Mouse (Mus musculus) gonadal fat pad, adult 2 months (tissue): ENCODE measurements around the gene Abhd4. TPM values are rescaled to one million over a fixed set of nuclear protein-coding genes. Genes with fewer than 3 reads are reported as not detected.
"Not testable (repeated sequence)": the region's sequence is repeated elsewhere in the genome, so short reads cannot be mapped to it uniquely, and the experiment has no call there.

Source experiments
- DNase-seq: peaks from one replicate; pipeline ENCODE4 v3.0.0-alpha.2; 2012; ENCODE audit warnings: low read depth
- polyA plus RNA-seq: library from polyadenylated mRNA; depleted of rRNA; stranded (reverse); fragments of >200 nt; gene quantifications from 2 replicates; pipeline ENCODE4 v1.2.3, GENCODE M21; 2012

Gene Abhd4
- polyA plus RNA-seq, 1 experiment, result 76.1 TPM

GRCm38 (mm10) chr14:54223315-54224063 is 30.5 kb upstream of the Abhd4 start:
- DNase-seq, result no peak

- no peak for DNase-seq
These were observed 29.9 kb upstream of the Abhd4 start for GRCm38 (mm10) chr14:54224064-54224417.

GRCm38 (mm10) chr14:54224484-54225467 is 29.2 kb upstream of the Abhd4 start:
- DNase-seq, result no peak

- no peak for DNase-seq
These were observed 28.3 kb upstream of the Abhd4 start for GRCm38 (mm10) chr14:54225725-54226124.

- peak; percentile 19 for DNase-seq
These were observed 26.8 kb upstream of the Abhd4 start for GRCm38 (mm10) chr14:54226911-54227811.

GRCm38 (mm10) chr14:54227911-54228451 is 26.0 kb upstream of the Abhd4 start:
- no peak for DNase-seq

GRCm38 (mm10) chr14:54228501-54228900 is 25.5 kb upstream of the Abhd4 start:
- no peak for DNase-seq

- DNase-seq, result no peak
These were observed 24.9 kb upstream of the Abhd4 start for GRCm38 (mm10) chr14:54228933-54229713.

- DNase-seq, result not testable (repeated sequence)
These were observed 24.1 kb upstream of the Abhd4 start for GRCm38 (mm10) chr14:54229849-54230248.

GRCm38 (mm10) chr14:54230638-54231150 is 23.3 kb upstream of the Abhd4 start:
- no peak for DNase-seq

GRCm38 (mm10) chr14:54231176-54231956 is 22.6 kb upstream of the Abhd4 start:
- DNase-seq, result no peak

- DNase-seq, result no peak
These were observed 21.8 kb upstream of the Abhd4 start for GRCm38 (mm10) chr14:54232143-54232542.

GRCm38 (mm10) chr14:54232811-54233558 is 21.0 kb upstream of the Abhd4 start:
- DNase-seq, result no peak

- no peak for DNase-seq
These were observed 20.3 kb upstream of the Abhd4 start for GRCm38 (mm10) chr14:54233559-54234143.

- no peak for DNase-seq
These were observed 19.6 kb upstream of the Abhd4 start for GRCm38 (mm10) chr14:54234231-54235040.

GRCm38 (mm10) chr14:54235825-54236540 is 18.0 kb upstream of the Abhd4 start:
- DNase-seq, result no peak

- no peak for DNase-seq
These were observed 17.1 kb upstream of the Abhd4 start for GRCm38 (mm10) chr14:54236881-54237280.
